13 mouse cellular contexts compared by ENCODE assay signal in the genomic region with DNA sequence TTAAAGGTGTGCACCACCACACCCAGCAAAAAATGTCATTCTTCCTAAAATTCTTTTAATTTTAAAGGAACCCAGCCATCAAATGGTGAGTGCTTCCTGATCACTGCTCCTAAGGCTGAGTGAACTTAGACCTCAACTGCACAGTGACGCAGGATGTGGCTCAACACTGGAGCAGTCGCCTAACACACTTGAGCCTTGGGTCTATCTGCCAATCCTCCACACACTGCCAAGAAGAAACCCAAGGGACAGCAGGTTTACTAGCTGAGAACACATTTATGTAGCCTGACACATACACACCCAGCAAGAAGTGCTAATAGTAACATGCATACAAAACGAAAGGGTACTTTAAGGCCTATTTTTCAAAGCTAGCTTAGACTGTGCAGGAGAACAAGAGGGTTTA.
"Had no signal": no experiment of that assay in that cellular context is flagged by ENCODE, and none has a peak within 500 bp of the region (broad histone marks: within the 10 kb centered on the region; RNA-seq: fewer than 3 reads in every experiment).

No protein-coding gene starts in this region.

- DNase-seq: kidney, postnatal 25 days; layer of hippocampus, adult 9-11 months; layer of hippocampus, postnatal 36 days; lung, adult 2 months; retina, postnatal 1 day; right cerebral cortex, postnatal 4 days; thymus, adult 2 months; thymus, postnatal 36 days had no signal

- H3K27me3 ChIP-seq: limb, embryonic 12.5 days; midbrain, embryonic 12.5 days; neural tube, embryonic 13.5 days; stomach, embryonic 15.5 days had no signal

- H3K27ac ChIP-seq: limb, embryonic 12.5 days; liver, embryonic 14.5 days; midbrain, embryonic 12.5 days; neural tube, embryonic 13.5 days; stomach, embryonic 15.5 days had no signal

- H3K4me3 ChIP-seq: limb, embryonic 12.5 days; midbrain, embryonic 12.5 days; neural tube, embryonic 13.5 days; stomach, embryonic 15.5 days had no signal

- H3K9me3 ChIP-seq: limb, embryonic 12.5 days; midbrain, embryonic 12.5 days; neural tube, embryonic 13.5 days; stomach, embryonic 15.5 days had no signal

- H3K4me1 ChIP-seq: limb, embryonic 12.5 days; midbrain, embryonic 12.5 days; neural tube, embryonic 13.5 days; stomach, embryonic 15.5 days had no signal
